Mouse (Mus musculus) heart, embryonic 10.5 days (tissue): ENCODE measurements at regions not wholly inside any gene's neighbourhood (a gene's known extent, or its start where the extent isn't known, plus 50 kb on each side); places are given as distances from the start of the nearest gene placed in this dataset.

Experiments used
- DNase-seq: peaks from one replicate; pipeline ENCODE4 v3.0.0-alpha.2; 2017; ENCODE audit warnings: low spot score
- H3K27ac ChIP-seq: fragments of 300-500 bp; sonication (generic); 2 replicates; pipeline ENCODE4 v1.5.1; 2016; ENCODE audit warnings: mild to moderate bottlenecking
- H3K27me3 ChIP-seq: fragments of 300-500 bp; sonication (generic); 2 replicates; pipeline ENCODE4 v1.6.1; 2016; ENCODE audit warnings: mild to moderate bottlenecking; ENCODE audit not compliant: poor library complexity, insufficient read depth, severe bottlenecking
- H3K36me3 ChIP-seq: fragments of 300-500 bp; sonication (generic); 2 replicates; pipeline ENCODE4 v1.6.1; 2016; ENCODE audit warnings: mild to moderate bottlenecking, moderate library complexity
- H3K4me1 ChIP-seq: fragments of 300-500 bp; sonication (generic); 2 replicates; pipeline ENCODE4 v1.6.1; 2016; ENCODE audit warnings: mild to moderate bottlenecking
- H3K4me3 ChIP-seq: fragments of 300-500 bp; sonication (generic); 2 replicates; pipeline ENCODE4 v1.5.1; 2016; ENCODE audit warnings: mild to moderate bottlenecking, moderate library complexity
- H3K9me3 ChIP-seq: fragments of 300-500 bp; sonication (generic); 2 replicates; pipeline ENCODE4 v1.6.1; 2016; ENCODE audit warnings: mild to moderate bottlenecking, moderate library complexity
- WGBS: fragments of 180-500 bp; shearing (Covaris S2); methylation state at CpG from one replicate; pipeline ENCODE4 v1.1.7; 2016; 5-methylcytosine and 5-hydroxymethylcytosine counted together

DNA sequence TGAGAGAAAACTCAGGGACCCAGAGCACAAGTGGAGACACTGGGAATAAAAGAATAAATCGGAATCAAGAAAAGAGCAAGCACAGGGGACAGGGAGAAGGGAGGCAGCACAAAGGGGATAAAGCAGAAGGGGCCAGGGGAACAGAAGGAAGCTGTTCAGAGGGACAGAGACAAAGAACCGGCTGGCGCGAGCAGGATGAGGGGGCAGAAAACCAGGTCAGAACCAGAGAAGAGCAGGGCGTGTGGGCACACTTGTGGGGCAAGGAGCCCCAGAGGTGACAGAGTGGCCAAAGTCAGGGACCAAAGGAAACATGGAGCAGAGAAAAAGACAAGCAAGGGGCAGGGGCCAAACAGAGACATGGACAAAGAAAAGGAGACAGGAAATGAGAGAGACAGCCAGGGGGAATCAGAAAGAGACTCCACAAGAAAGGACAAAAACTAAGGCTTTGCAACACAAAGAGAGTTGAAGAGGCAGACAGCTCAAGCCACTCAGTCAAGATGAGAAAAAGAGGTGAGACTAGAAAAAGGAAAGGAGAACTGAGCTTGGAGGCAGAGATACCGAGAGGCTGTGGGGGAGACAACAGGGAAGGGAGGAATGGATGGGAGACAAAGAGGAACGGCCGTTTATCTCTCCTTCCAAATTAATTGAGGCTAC, 59.7 kb upstream of the Pax2 start:
- no peaks in the 10 kb centered on the region for H3K36me3 ChIP-seq
- peaks cover 12% of the 10 kb centered on the region for H3K4me1 ChIP-seq
- DNase-seq: no peak
- H3K27me3 ChIP-seq: peaks cover 97% of the 10 kb centered on the region
- WGBS: 7% methylated on average over 8 of the region's 8 CpGs
- no peak overlapping the region for H3K4me3 ChIP-seq
- no peaks in the 10 kb centered on the region for H3K9me3 ChIP-seq
- H3K27ac ChIP-seq: no peak overlapping the region

GRCm38 (mm10) chr19:44696773-44697172, 59.1 kb upstream of the Pax2 start:
- DNase-seq: no peak
- Histone ChIP-seq H3K36me3 (no peaks in the 10 kb centered on the region), H3K4me1 (peaks cover 12% of the 10 kb centered on the region), H3K4me3 (no peak overlapping the region), H3K9me3 (no peaks in the 10 kb centered on the region), H3K27ac (no peak overlapping the region), H3K27me3 (peaks cover 100% of the 10 kb centered on the region)
- WGBS: 48% methylated on average over 9 of the region's 9 CpGs

GRCm38 (mm10) chr19:44698382-44699256, 57.2 kb upstream of the Pax2 start:
- Histone ChIP-seq H3K4me1 (0 out of 2 replicates have a peak, but pooled peaks cover 6% of the 10 kb centered on the region), H3K4me3 (no peak overlapping the region), H3K27ac (no peak overlapping the region), H3K9me3 (no peaks in the 10 kb centered on the region), H3K27me3 (peaks cover 93% of the 10 kb centered on the region), H3K36me3 (no peaks in the 10 kb centered on the region)
- 20% methylated on average over 21 of the region's 21 CpGs for WGBS
- DNase-seq: no peak
